Mouse (Mus musculus): ENCODE results near the gene Slmap. TPM values are rescaled to one million over a fixed set of nuclear protein-coding genes. Genes with fewer than 3 reads are reported as not detected.

The Slmap gene
- polyA plus RNA-seq, 1 experiment from 2014 or later = 20.8 TPM

- DNase-seq (ENCODE audit: low spot score) (no peak), ATAC-seq (ENCODE audit: low FRiP score) (no peak)
- no peaks in the 10 kb centered on the region for H3K4me1 ChIP-seq (replicated peaks; ENCODE audit: control insufficient read depth, insufficient read depth, low read length)
- H3K27ac ChIP-seq (ENCODE audit: low read depth, low read length) = no peak overlapping the region
- no peak overlapping the region for H3K4me3 ChIP-seq (ENCODE audit: low read depth, low read length)
- H3K9me3 ChIP-seq (ENCODE audit: control insufficient read depth, low read length) = no peaks in the 10 kb centered on the region
- H3K27me3 ChIP-seq (ENCODE audit: control insufficient read depth, insufficient read depth, low read length) = no peaks in the 10 kb centered on the region
- H3K4me2 ChIP-seq (replicated peaks; ENCODE audit: low read depth, low read length) = no peak overlapping the region
- no peak overlapping the region for H3K9ac ChIP-seq (ENCODE audit: low read depth, low read length)
- WGBS = 80% methylated on average over 6 of the region's 6 CpGs
- H3K36me3 ChIP-seq (ENCODE audit: control insufficient read depth, insufficient read depth, low read length) = no peaks in the 10 kb centered on the region
Observed at GRCm38 (mm10) chr14:26442534-26442933, 92.2 kb downstream of the Slmap start.

- Histone ChIP-seq H3K9me3 (ENCODE audit: control insufficient read depth, low read length) (no peaks in the 10 kb centered on the region), H3K4me3 (ENCODE audit: low read depth, low read length) (no peak overlapping the region), H3K36me3 (ENCODE audit: control insufficient read depth, insufficient read depth, low read length) (no peaks in the 10 kb centered on the region), H3K4me1 (replicated peaks; ENCODE audit: control insufficient read depth, insufficient read depth, low read length) (no peaks in the 10 kb centered on the region), H3K27ac (ENCODE audit: low read depth, low read length) (no peak overlapping the region), H3K27me3 (ENCODE audit: control insufficient read depth, insufficient read depth, low read length) (no peaks in the 10 kb centered on the region), H3K9ac (ENCODE audit: low read depth, low read length) (no peak overlapping the region), H3K4me2 (replicated peaks; ENCODE audit: low read depth, low read length) (no peak overlapping the region)
- no peak for ATAC-seq (ENCODE audit: low FRiP score)
- no peak for DNase-seq (ENCODE audit: low spot score)
- WGBS = 90% methylated on average over 2 of the region's 2 CpGs
Observed at GRCm38 (mm10) chr14:26441041-26441812, 93.5 kb downstream of the Slmap start.

GRCm38 (mm10) chr14:26439996-26440395 lies 94.7 kb downstream of the Slmap start:
- Histone ChIP-seq H3K9ac (ENCODE audit: low read depth, low read length) (no peak overlapping the region), H3K4me2 (replicated peaks; ENCODE audit: low read depth, low read length) (no peak overlapping the region), H3K36me3 (ENCODE audit: control insufficient read depth, insufficient read depth, low read length) (no peaks in the 10 kb centered on the region), H3K4me1 (replicated peaks; ENCODE audit: control insufficient read depth, insufficient read depth, low read length) (no peaks in the 10 kb centered on the region), H3K9me3 (ENCODE audit: control insufficient read depth, low read length) (no peaks in the 10 kb centered on the region), H3K27me3 (ENCODE audit: control insufficient read depth, insufficient read depth, low read length) (no peaks in the 10 kb centered on the region), H3K27ac (ENCODE audit: low read depth, low read length) (no peak overlapping the region), H3K4me3 (ENCODE audit: low read depth, low read length) (no peak overlapping the region)
- DNase-seq (ENCODE audit: low spot score) (no peak), ATAC-seq (ENCODE audit: low FRiP score) (no peak)

GRCm38 (mm10) chr14:26437771-26438170 lies 97.0 kb downstream of the Slmap start:
- DNase-seq (ENCODE audit: low spot score) (no peak), ATAC-seq (ENCODE audit: low FRiP score) (no peak)
- no peaks in the 10 kb centered on the region for H3K27me3 ChIP-seq (ENCODE audit: control insufficient read depth, insufficient read depth, low read length)
- no peak overlapping the region for H3K4me3 ChIP-seq (ENCODE audit: low read depth, low read length)
- no peaks in the 10 kb centered on the region for H3K4me1 ChIP-seq (replicated peaks; ENCODE audit: control insufficient read depth, insufficient read depth, low read length)
- H3K36me3 ChIP-seq (ENCODE audit: control insufficient read depth, insufficient read depth, low read length) = no peaks in the 10 kb centered on the region
- H3K9me3 ChIP-seq (ENCODE audit: control insufficient read depth, low read length) = no peaks in the 10 kb centered on the region
- no peak overlapping the region for H3K9ac ChIP-seq (ENCODE audit: low read depth, low read length)
- no peak overlapping the region for H3K4me2 ChIP-seq (replicated peaks; ENCODE audit: low read depth, low read length)
- 86% methylated on average over 2 of the region's 2 CpGs for WGBS
- H3K27ac ChIP-seq (ENCODE audit: low read depth, low read length) = no peak overlapping the region

GRCm38 (mm10) chr14:26436304-26436703 lies 98.4 kb downstream of the Slmap start:
- ATAC-seq (ENCODE audit: low FRiP score) = no peak
- Histone ChIP-seq H3K9ac (ENCODE audit: low read depth, low read length) (no peak overlapping the region), H3K4me3 (ENCODE audit: low read depth, low read length) (no peak overlapping the region), H3K27ac (ENCODE audit: low read depth, low read length) (no peak overlapping the region), H3K4me2 (replicated peaks; ENCODE audit: low read depth, low read length) (no peak overlapping the region), H3K4me1 (replicated peaks; ENCODE audit: control insufficient read depth, insufficient read depth, low read length) (no peaks in the 10 kb centered on the region), H3K36me3 (ENCODE audit: control insufficient read depth, insufficient read depth, low read length) (no peaks in the 10 kb centered on the region), H3K9me3 (ENCODE audit: control insufficient read depth, low read length) (no peaks in the 10 kb centered on the region), H3K27me3 (ENCODE audit: control insufficient read depth, insufficient read depth, low read length) (no peaks in the 10 kb centered on the region)
- no peak for DNase-seq (ENCODE audit: low spot score)

- WGBS = 82% methylated on average over 2 of the region's 2 CpGs
- no peak overlapping the region for H3K27ac ChIP-seq (ENCODE audit: low read depth, low read length)
- H3K4me1 ChIP-seq (replicated peaks; ENCODE audit: control insufficient read depth, insufficient read depth, low read length) = no peaks in the 10 kb centered on the region
- DNase-seq (ENCODE audit: low spot score) = no peak
- ATAC-seq (ENCODE audit: low FRiP score) = no peak
- no peak overlapping the region for H3K4me2 ChIP-seq (replicated peaks; ENCODE audit: low read depth, low read length)
- no peaks in the 10 kb centered on the region for H3K36me3 ChIP-seq (ENCODE audit: control insufficient read depth, insufficient read depth, low read length)
- no peaks in the 10 kb centered on the region for H3K9me3 ChIP-seq (ENCODE audit: control insufficient read depth, low read length)
- H3K9ac ChIP-seq (ENCODE audit: low read depth, low read length) = no peak overlapping the region
- H3K27me3 ChIP-seq (ENCODE audit: control insufficient read depth, insufficient read depth, low read length) = no peaks in the 10 kb centered on the region
- no peak overlapping the region for H3K4me3 ChIP-seq (ENCODE audit: low read depth, low read length)
Observed at GRCm38 (mm10) chr14:26432320-26432719, 102.4 kb downstream of the Slmap start.

- Histone ChIP-seq H3K9ac (ENCODE audit: low read depth, low read length) (no peak overlapping the region), H3K4me1 (replicated peaks; ENCODE audit: control insufficient read depth, insufficient read depth, low read length) (no peaks in the 10 kb centered on the region), H3K36me3 (ENCODE audit: control insufficient read depth, insufficient read depth, low read length) (no peaks in the 10 kb centered on the region), H3K27ac (ENCODE audit: low read depth, low read length) (no peak overlapping the region), H3K4me3 (ENCODE audit: low read depth, low read length) (no peak overlapping the region), H3K27me3 (ENCODE audit: control insufficient read depth, insufficient read depth, low read length) (no peaks in the 10 kb centered on the region), H3K9me3 (ENCODE audit: control insufficient read depth, low read length) (no peaks in the 10 kb centered on the region), H3K4me2 (replicated peaks; ENCODE audit: low read depth, low read length) (no peak overlapping the region)
- no peak for DNase-seq (ENCODE audit: low spot score)
- WGBS = 91% methylated on average over 2 of the region's 2 CpGs
- no peak for ATAC-seq (ENCODE audit: low FRiP score)
Observed at GRCm38 (mm10) chr14:26431919-26432318, 102.8 kb downstream of the Slmap start.

GRCm38 (mm10) chr14:26420231-26420630 lies 114.5 kb downstream of the Slmap start:
- DNase-seq (ENCODE audit: low spot score) (no peak), ATAC-seq (ENCODE audit: low FRiP score) (no peak)
- H3K9ac ChIP-seq (ENCODE audit: low read depth, low read length) = no peak overlapping the region
- H3K36me3 ChIP-seq (ENCODE audit: control insufficient read depth, insufficient read depth, low read length) = no peaks in the 10 kb centered on the region
- no peaks in the 10 kb centered on the region for H3K27me3 ChIP-seq (ENCODE audit: control insufficient read depth, insufficient read depth, low read length)
- no peak overlapping the region for H3K4me3 ChIP-seq (ENCODE audit: low read depth, low read length)
- H3K9me3 ChIP-seq (ENCODE audit: control insufficient read depth, low read length) = no peaks in the 10 kb centered on the region
- H3K27ac ChIP-seq (ENCODE audit: low read depth, low read length) = no peak overlapping the region
- no peak overlapping the region for H3K4me2 ChIP-seq (replicated peaks; ENCODE audit: low read depth, low read length)
- 87% methylated on average over 2 of the region's 2 CpGs for WGBS
- H3K4me1 ChIP-seq (replicated peaks; ENCODE audit: control insufficient read depth, insufficient read depth, low read length) = no peaks in the 10 kb centered on the region

- H3K4me2 ChIP-seq (replicated peaks; ENCODE audit: low read depth, low read length) = no peak overlapping the region
- H3K4me3 ChIP-seq (ENCODE audit: low read depth, low read length) = no peak overlapping the region
- H3K27me3 ChIP-seq (ENCODE audit: control insufficient read depth, insufficient read depth, low read length) = no peaks in the 10 kb centered on the region
- H3K27ac ChIP-seq (ENCODE audit: low read depth, low read length) = no peak overlapping the region
- 74% methylated on average over 5 of the region's 5 CpGs for WGBS
- H3K36me3 ChIP-seq (ENCODE audit: control insufficient read depth, insufficient read depth, low read length) = no peaks in the 10 kb centered on the region
- ATAC-seq (ENCODE audit: low FRiP score) (no peak), DNase-seq (ENCODE audit: low spot score) (peak; percentile 13)
- no peaks in the 10 kb centered on the region for H3K9me3 ChIP-seq (ENCODE audit: control insufficient read depth, low read length)
- no peaks in the 10 kb centered on the region for H3K4me1 ChIP-seq (replicated peaks; ENCODE audit: control insufficient read depth, insufficient read depth, low read length)
- H3K9ac ChIP-seq (ENCODE audit: low read depth, low read length) = no peak overlapping the region
Observed at GRCm38 (mm10) chr14:26417956-26418355, 116.8 kb downstream of the Slmap start.

Measured in hindbrain, embryonic 11.5 days (tissue).